Comparison of ENCODE assay signal across 8 mouse cellular contexts in the genomic region with DNA sequence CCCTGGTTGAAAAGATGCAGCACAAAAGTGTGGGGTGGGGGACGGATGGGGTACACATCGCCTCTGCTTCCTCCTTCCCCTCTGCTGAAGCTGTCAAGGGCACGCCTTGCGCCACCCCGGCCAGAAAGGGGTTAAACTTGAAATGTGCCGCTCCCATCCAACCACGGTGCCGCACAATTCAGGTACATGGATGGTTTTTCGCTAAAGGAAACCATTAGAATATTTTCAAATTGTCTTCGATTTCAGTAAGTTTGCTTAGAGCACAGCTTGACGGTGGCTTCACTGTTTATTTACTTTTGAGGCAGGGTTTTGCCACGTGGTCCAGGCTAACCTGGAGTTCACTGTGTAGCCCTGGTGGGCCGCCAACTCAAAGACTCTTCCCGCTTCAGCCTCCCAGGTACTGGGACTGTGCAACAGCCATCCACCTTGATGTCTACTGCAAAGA. TPM values are rescaled to one million over a fixed set of nuclear protein-coding genes. Genes with fewer than 3 reads are reported as not detected.
DNase-seq lines count a peak whose midpoint lies in the region; ATAC-seq and TF ChIP-seq lines count a peak whose summit lies in the region.

Tmem44 (minus strand) TSS at position 95 of the 445 bp plus-strand sequence.

- TF ChIP-seq CTCF in lung, embryonic 14.5 days (IDR thresholded peaks at IDR 0.05; ENCODE audit: low read depth), result no peak

- H3K9me3 ChIP-seq in lung, embryonic 14.5 days (ENCODE audit: low read depth, low read length), result no peaks in the 10 kb centered on the region; the same call in 1 of the 2 replicates
- 0 out of 2 replicates have a peak, but pooled peaks cover 8% of the 10 kb centered on the region for H3K9me3 ChIP-seq in embryonic facial prominence, embryonic 15.5 days (replicated peaks)
- H3K9me3 ChIP-seq in hindbrain, embryonic 13.5 days, result peaks cover 11% of the 10 kb centered on the region
- no peaks in the 10 kb centered on the region; the same call in 1 of the 2 replicates for H3K9me3 ChIP-seq in liver, embryonic 16.5 days (replicated peaks; ENCODE audit: control insufficient read depth, low read length)

- WGBS in lung, embryonic 14.5 days, result 3% methylated on average over 14 of the region's 14 CpGs
- 5% methylated on average over 14 of the region's 14 CpGs for WGBS in embryonic facial prominence, embryonic 15.5 days
- WGBS in hindbrain, embryonic 13.5 days, result 7% methylated on average over 14 of the region's 14 CpGs
- 6% methylated on average over 14 of the region's 14 CpGs for WGBS in liver, embryonic 16.5 days (ENCODE audit: insufficient replicate concordance)

- H3K27ac ChIP-seq in lung, embryonic 14.5 days (ENCODE audit: low read depth), result peak within 1 kb of the TSS; percentile 51; the same call in 1 of the 2 replicates
- H3K27ac ChIP-seq in embryonic facial prominence, embryonic 15.5 days (replicated peaks), result peak within 1 kb of the TSS; percentile 66
- peak within 1 kb of the TSS; percentile 90 for H3K27ac ChIP-seq in hindbrain, embryonic 13.5 days
- H3K27ac ChIP-seq in liver, embryonic 16.5 days (ENCODE audit: low read length), result no peak within 1 kb of the TSS

- H3K9ac ChIP-seq in lung, embryonic 14.5 days, result peak within 1 kb of the TSS; percentile 89
- H3K9ac ChIP-seq in embryonic facial prominence, embryonic 15.5 days, result peak within 1 kb of the TSS; percentile 88
- H3K9ac ChIP-seq in hindbrain, embryonic 13.5 days, result peak within 1 kb of the TSS; percentile 90
- H3K9ac ChIP-seq in liver, embryonic 16.5 days (ENCODE audit: low read depth, low read length), result peak within 1 kb of the TSS; percentile 66

- ATAC-seq in lung, embryonic 14.5 days (ENCODE audit: insufficient read depth), result peak; percentile 32
- ATAC-seq in embryonic facial prominence, embryonic 15.5 days (ENCODE audit: insufficient number of reproducible peaks, low FRiP score, low TSS enrichment, low read depth), result peak; percentile 58
- peak; percentile 80 for ATAC-seq in hindbrain, embryonic 13.5 days (ENCODE audit: low FRiP score)
- no peak for ATAC-seq in liver, embryonic 16.5 days (ENCODE audit: low read depth)

- peaks cover 11% of the 10 kb centered on the region; the same call in 1 of the 2 replicates for H3K4me1 ChIP-seq in lung, embryonic 14.5 days (ENCODE audit: insufficient read depth)
- H3K4me1 ChIP-seq in embryonic facial prominence, embryonic 15.5 days, result peaks cover 17% of the 10 kb centered on the region
- H3K4me1 ChIP-seq in hindbrain, embryonic 13.5 days (replicated peaks), result peaks cover 28% of the 10 kb centered on the region
- peaks cover 4% of the 10 kb centered on the region for H3K4me1 ChIP-seq in liver, embryonic 16.5 days (ENCODE audit: control insufficient read depth, low read depth, low read length)

- DNase-seq in lung, embryonic 14.5 days, result peak; percentile 57
- DNase-seq in lung, postnatal 4 days, result no peak
- no peak for DNase-seq in adrenal gland, postnatal 25 days
- DNase-seq in adipocyte (ENCODE audit: low spot score), result no peak
- DNase-seq in adrenal gland, adult 2 months, result no peak

- H3K4me2 ChIP-seq in lung, embryonic 14.5 days, result peak within 1 kb of the TSS; percentile 84
- H3K4me2 ChIP-seq in embryonic facial prominence, embryonic 15.5 days (replicated peaks), result peak within 1 kb of the TSS; percentile 83
- H3K4me2 ChIP-seq in hindbrain, embryonic 13.5 days, result peak within 1 kb of the TSS; percentile 57
- H3K4me2 ChIP-seq in liver, embryonic 16.5 days (ENCODE audit: low read depth, low read length), result peak within 1 kb of the TSS; percentile 94

- H3K27me3 ChIP-seq in lung, embryonic 14.5 days (ENCODE audit: insufficient read depth, low read length), result no peaks in the 10 kb centered on the region
- H3K27me3 ChIP-seq in embryonic facial prominence, embryonic 15.5 days, result no peaks in the 10 kb centered on the region
- no peaks in the 10 kb centered on the region for H3K27me3 ChIP-seq in hindbrain, embryonic 13.5 days
- peaks cover 20% of the 10 kb centered on the region for H3K27me3 ChIP-seq in liver, embryonic 16.5 days (ENCODE audit: control insufficient read depth, insufficient read depth, low read depth, low read length)

- H3K36me3 ChIP-seq in lung, embryonic 14.5 days (ENCODE audit: insufficient read depth), result 0 out of 2 replicates have a peak, but pooled peaks cover 9% of the 10 kb centered on the region
- H3K36me3 ChIP-seq in embryonic facial prominence, embryonic 15.5 days, result peaks cover 11% of the 10 kb centered on the region; the same call in 1 of the 2 replicates
- H3K36me3 ChIP-seq in hindbrain, embryonic 13.5 days, result peaks cover 25% of the 10 kb centered on the region
- no peaks in the 10 kb centered on the region for H3K36me3 ChIP-seq in liver, embryonic 16.5 days (ENCODE audit: control insufficient read depth, insufficient read depth)

- peak within 1 kb of the TSS; percentile 72 for H3K4me3 ChIP-seq in lung, embryonic 14.5 days (ENCODE audit: low read depth, low read length)
- peak within 1 kb of the TSS; percentile 74 for H3K4me3 ChIP-seq in embryonic facial prominence, embryonic 15.5 days (replicated peaks)
- H3K4me3 ChIP-seq in hindbrain, embryonic 13.5 days, result peak within 1 kb of the TSS; percentile 70
- peak within 1 kb of the TSS; percentile 68 for H3K4me3 ChIP-seq in liver, embryonic 16.5 days (ENCODE audit: low read depth, low read length)

RNA-seq across cellular contexts. Expression of gene Tmem44, which starts in this region (rescaled TPM):
- polyA plus RNA-seq in lung, embryonic 14.5 days (2014; fragmentation: Nextera tagmentation; extraction: Ambion mirVana), result 25.4 and 27.1 TPM in 2 replicates
- polyA plus RNA-seq in embryonic facial prominence, embryonic 15.5 days (2015; fragmentation: Nextera tagmentation; extraction: Ambion mirVana), result 18.6 and 19.1 TPM in 2 replicates
- 73.7 and 82.8 TPM in 2 replicates for polyA plus RNA-seq in hindbrain, embryonic 13.5 days (2015; fragmentation: Nextera tagmentation; extraction: Ambion mirVana)
- 0.68 and 0.71 TPM in 2 replicates for polyA plus RNA-seq in liver, embryonic 16.5 days (2015; fragmentation: Nextera tagmentation; extraction: Ambion mirVana)
- total RNA-seq in adrenal gland, postnatal 25 days (2021), result 3.2 and 4.5 TPM in 2 replicates
- 1 to 10 TPM; 2.7 to 5.7 TPM for total RNA-seq in adrenal gland, adult 2 months (2021)
- polyA plus RNA-seq in adrenal gland, adult 2 months (2012; rRNA removed), result 8.5 and 11.4 TPM in 2 replicates
